In genomic region chr13:95638894-95639293, GRCm38 (mm10) we compare ENCODE assay signal across 8 mouse cellular contexts. TPM values are rescaled to one million over a fixed set of nuclear protein-coding genes. Genes with fewer than 3 reads are reported as not detected.
DNase-seq lines count a peak whose midpoint lies in the region; ATAC-seq and TF ChIP-seq lines count a peak whose summit lies in the region.

No protein-coding gene starts in this region.

- H3K9me3 ChIP-seq in embryonic facial prominence, embryonic 13.5 days, result no peaks in the 10 kb centered on the region
- H3K9me3 ChIP-seq in hindbrain, embryonic 16.5 days (ENCODE audit: control insufficient read depth, low read length), result no peaks in the 10 kb centered on the region
- H3K9me3 ChIP-seq in liver, embryonic 13.5 days (replicated peaks), result no peaks in the 10 kb centered on the region

- no peaks in the 10 kb centered on the region for H3K27me3 ChIP-seq in embryonic facial prominence, embryonic 13.5 days
- H3K27me3 ChIP-seq in hindbrain, embryonic 16.5 days (replicated peaks; ENCODE audit: control insufficient read depth, insufficient read depth, low read length), result no peaks in the 10 kb centered on the region
- H3K27me3 ChIP-seq in liver, embryonic 13.5 days, result no peaks in the 10 kb centered on the region

- H3K9ac ChIP-seq in embryonic facial prominence, embryonic 13.5 days, result peak overlapping the region; percentile 44; the same call in 1 of the 2 replicates
- H3K9ac ChIP-seq in hindbrain, embryonic 16.5 days (ENCODE audit: low read depth, low read length), result peak overlapping the region; percentile 5; the same call in 1 of the 2 replicates
- no peak overlapping the region for H3K9ac ChIP-seq in liver, embryonic 13.5 days

- no peak for TF ChIP-seq CTCF in brain, embryonic 14.5 days (IDR thresholded peaks at IDR 0.05; ENCODE audit: borderline replicate concordance, extremely low read depth, insufficient read depth, insufficient read length)

- H3K4me1 ChIP-seq in embryonic facial prominence, embryonic 13.5 days, result peaks cover 59% of the 10 kb centered on the region
- peaks cover 9% of the 10 kb centered on the region for H3K4me1 ChIP-seq in hindbrain, embryonic 16.5 days (ENCODE audit: control insufficient read depth, insufficient read depth, low read depth, low read length)
- peaks cover 37% of the 10 kb centered on the region for H3K4me1 ChIP-seq in liver, embryonic 13.5 days (replicated peaks)

- TF ChIP-seq POLR2A in brain, embryonic 14.5 days (IDR thresholded peaks at IDR 0.05; ENCODE audit: borderline replicate concordance, extremely low read depth, insufficient read depth, insufficient read length, poor library complexity, severe bottlenecking), result no peak

- no peak overlapping the region; the same call in 1 of the 2 replicates for H3K4me2 ChIP-seq in embryonic facial prominence, embryonic 13.5 days
- no peak overlapping the region for H3K4me2 ChIP-seq in hindbrain, embryonic 16.5 days (ENCODE audit: low read length)
- no peak overlapping the region for H3K4me2 ChIP-seq in liver, embryonic 13.5 days

- WGBS in embryonic facial prominence, embryonic 13.5 days, result 16% methylated on average over 5 of the region's 5 CpGs
- 34% methylated on average over 5 of the region's 5 CpGs for WGBS in hindbrain, embryonic 16.5 days
- 41% methylated on average over 5 of the region's 5 CpGs for WGBS in liver, embryonic 13.5 days (ENCODE audit: insufficient replicate concordance)

- DNase-seq in brain, embryonic 14.5 days (ENCODE audit: low read depth), result peak; percentile 41
- no peak for DNase-seq in liver, embryonic 13.5 days
- peak; percentile 66 for DNase-seq in yolk sac, embryonic 10.5 days (ENCODE audit: low spot score)
- no peak for DNase-seq in right cerebral cortex, postnatal 10 days (ENCODE audit: low spot score in 2 of 2)
- no peak for DNase-seq in ovary, adult 18-20 months (ENCODE audit: low spot score)
- no peak for DNase-seq in gastrocnemius, postnatal 25 days

- H3K4me3 ChIP-seq in embryonic facial prominence, embryonic 13.5 days, result no peak overlapping the region
- no peak overlapping the region for H3K4me3 ChIP-seq in hindbrain, embryonic 16.5 days (ENCODE audit: low read length)
- no peak overlapping the region for H3K4me3 ChIP-seq in liver, embryonic 13.5 days (replicated peaks)

- H3K27ac ChIP-seq in embryonic facial prominence, embryonic 13.5 days, result peak overlapping the region; percentile 74
- H3K27ac ChIP-seq in hindbrain, embryonic 16.5 days (ENCODE audit: low read depth, low read length), result peak overlapping the region; percentile 3; the same call in 1 of the 2 replicates
- peak overlapping the region; percentile 64; the same call in 1 of the 2 replicates for H3K27ac ChIP-seq in liver, embryonic 13.5 days

- peaks cover 8% of the 10 kb centered on the region; the same call in 1 of the 2 replicates for H3K36me3 ChIP-seq in embryonic facial prominence, embryonic 13.5 days
- H3K36me3 ChIP-seq in hindbrain, embryonic 16.5 days (ENCODE audit: control insufficient read depth, insufficient read depth, low read length), result no peaks in the 10 kb centered on the region
- H3K36me3 ChIP-seq in liver, embryonic 13.5 days, result peaks cover 36% of the 10 kb centered on the region

- no peak for ATAC-seq in embryonic facial prominence, embryonic 13.5 days (ENCODE audit: insufficient number of reproducible peaks, insufficient read depth, low FRiP score, low TSS enrichment, low read depth)
- 0 out of 2 replicates have a peak, but pooled peaks have one; percentile 16 for ATAC-seq in hindbrain, embryonic 16.5 days
- no peak for ATAC-seq in liver, embryonic 13.5 days (ENCODE audit: low read depth)

RNA-seq across cellular contexts. Expression of gene F2r, which starts 20.6 kb away (rescaled TPM):
- polyA plus RNA-seq in brain, embryonic 14.5 days (2012; rRNA removed), result 28.7 and 46.5 TPM in 2 replicates
- 92.2 and 100 TPM in 2 replicates for polyA plus RNA-seq in embryonic facial prominence, embryonic 13.5 days (2015; fragmentation: Nextera tagmentation; extraction: Ambion mirVana)
- 55.8 and 59.4 TPM in 2 replicates for polyA plus RNA-seq in hindbrain, embryonic 16.5 days (2015; fragmentation: Nextera tagmentation; extraction: Ambion mirVana)
- polyA plus RNA-seq in liver, embryonic 13.5 days (2015; fragmentation: Nextera tagmentation; extraction: Ambion mirVana), result 42.8 and 53.6 TPM in 2 replicates
- total RNA-seq in gastrocnemius, postnatal 25 days (2021), result 1 to 10 TPM; 6.1 to 7.9 TPM

RNA-seq across cellular contexts. Expression of gene F2rl2, which starts 57.8 kb away (rescaled TPM):
- polyA plus RNA-seq in brain, embryonic 14.5 days (2012; rRNA removed), result 0.53 and 0.88 TPM in 2 replicates
- polyA plus RNA-seq in embryonic facial prominence, embryonic 13.5 days (2015; fragmentation: Nextera tagmentation; extraction: Ambion mirVana), result 1.2 and 1.3 TPM in 2 replicates
- 0.89 TPM in 2 replicates for polyA plus RNA-seq in hindbrain, embryonic 16.5 days (2015; fragmentation: Nextera tagmentation; extraction: Ambion mirVana)
- polyA plus RNA-seq in liver, embryonic 13.5 days (2015; fragmentation: Nextera tagmentation; extraction: Ambion mirVana), result 13.4 and 17.9 TPM in 2 replicates
- total RNA-seq in gastrocnemius, postnatal 25 days (2021), result not detected

Comparison
In these comparisons a context has a peak if more than half of its experiments do, and no peak if none do; other contexts are left out.
1. DNase-seq: peak in brain, embryonic 14.5 days (single experiment) and yolk sac, embryonic 10.5 days (single experiment); none in liver, embryonic 13.5 days (single experiment), right cerebral cortex, postnatal 10 days (0 of 2), ovary, adult 18-20 months (single experiment) and gastrocnemius, postnatal 25 days (single experiment).
2. H3K27ac ChIP-seq: peak in every context shown above with its lines; median percentile 74 in embryonic facial prominence, embryonic 13.5 days; 64 in liver, embryonic 13.5 days; 3 in hindbrain, embryonic 16.5 days.